Mouse (Mus musculus): ENCODE measurements around the gene Dhx30. TPM values are rescaled to one million over a fixed set of nuclear protein-coding genes. Genes with fewer than 3 reads are reported as not detected.

Dhx30 gene
- polyA plus RNA-seq, 1 experiment: 159 TPM

DNA sequence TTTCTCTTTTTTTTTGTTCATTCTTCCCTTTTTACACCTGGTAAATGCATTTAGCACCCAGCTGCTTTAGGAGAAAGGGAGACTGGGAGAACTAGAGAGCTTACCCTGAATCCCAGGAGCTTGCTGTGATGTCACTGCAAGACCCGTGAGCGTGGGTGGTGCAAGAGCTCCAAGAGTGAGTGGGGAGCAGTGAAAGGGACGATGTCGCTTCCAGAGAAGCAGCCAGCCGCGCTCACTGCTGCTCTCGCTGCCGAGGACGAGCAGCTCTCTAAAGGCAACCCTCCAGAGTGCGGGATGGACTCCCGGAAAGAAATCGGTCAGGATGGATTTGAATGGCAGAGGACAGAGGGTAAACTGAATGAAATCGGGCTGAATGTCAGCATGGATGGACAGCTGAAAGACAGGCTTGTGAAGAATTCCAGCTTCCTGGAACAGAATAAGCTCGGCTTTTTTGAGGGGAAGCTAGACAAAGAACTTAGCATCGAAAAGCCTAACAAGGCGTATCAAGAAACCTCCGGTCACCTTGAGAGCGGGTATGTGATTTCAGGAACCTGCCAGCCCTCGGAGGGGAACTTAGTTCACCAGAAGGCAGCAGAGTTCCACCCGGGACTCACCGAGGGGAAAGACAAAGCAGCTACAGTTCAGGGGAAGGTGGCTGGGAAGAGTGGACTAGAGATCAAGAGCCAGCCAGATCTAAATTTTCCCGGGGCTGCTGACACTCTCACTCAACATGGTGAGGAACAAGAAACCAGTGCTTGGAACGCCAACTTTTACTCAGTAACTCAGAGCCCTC lies 65.6 kb downstream of the Dhx30 start:
- Histone ChIP-seq H3K27ac (ENCODE audit: control insufficient read depth, insufficient read depth, low read length) (no peak overlapping the region), H3K27me3 (ENCODE audit: control insufficient read depth, insufficient read depth, low read length) (no peaks in the 10 kb centered on the region)
- WGBS: 95% methylated on average over 23 of the region's 23 CpGs

DNA sequence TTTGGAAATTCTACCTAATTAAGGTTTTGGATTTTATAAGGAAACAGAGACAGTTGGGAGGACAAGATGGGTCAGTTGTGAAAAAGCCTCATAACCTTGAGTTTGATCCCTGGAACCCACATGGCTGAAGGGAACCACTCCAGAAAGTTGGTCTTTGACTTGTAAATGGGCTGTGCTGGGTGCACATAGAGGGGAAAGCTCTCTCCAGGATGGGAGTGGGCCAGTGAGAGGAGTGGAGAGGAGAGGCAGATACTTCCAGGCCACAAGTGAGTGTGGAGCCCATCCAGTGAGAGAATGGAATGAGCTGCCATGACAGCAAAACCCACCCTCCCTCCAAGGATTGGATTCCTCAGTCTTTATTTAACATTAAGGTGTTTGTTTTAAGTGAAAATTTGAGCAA lies 66.4 kb downstream of the Dhx30 start:
- Histone ChIP-seq H3K4me1 (replicated peaks; ENCODE audit: control insufficient read depth, insufficient read depth, low read length) (no peaks in the 10 kb centered on the region), H3K27ac (ENCODE audit: control insufficient read depth, insufficient read depth, low read length) (no peak overlapping the region), H3K36me3 (ENCODE audit: control insufficient read depth, insufficient read depth, low read length) (no peaks in the 10 kb centered on the region), H3K27me3 (ENCODE audit: control insufficient read depth, insufficient read depth, low read length) (no peaks in the 10 kb centered on the region), H3K4me3 (ENCODE audit: control insufficient read depth, insufficient read depth, low read length) (no peak overlapping the region)
- DNase-seq: no peak
- TF ChIP-seq CTCF (IDR thresholded peaks at IDR 0.05; ENCODE audit: borderline replicate concordance, control insufficient read depth, extremely low read depth, insufficient read depth, low read length, poor library complexity) (no peak), POLR2A (IDR thresholded peaks at IDR 0.05; ENCODE audit: control insufficient read depth, extremely low read depth, insufficient read depth, low read length, poor library complexity) (no peak)

More for the DNA sequence above, 65.6 kb downstream of the Dhx30 start:
- no peak for DNase-seq
- no peak overlapping the region for H3K4me3 ChIP-seq (ENCODE audit: control insufficient read depth, insufficient read depth, low read length)
- no peak for TF ChIP-seq CTCF (IDR thresholded peaks at IDR 0.05; ENCODE audit: borderline replicate concordance, control insufficient read depth, extremely low read depth, insufficient read depth, low read length, poor library complexity)
- TF ChIP-seq POLR2A (IDR thresholded peaks at IDR 0.05; ENCODE audit: control insufficient read depth, extremely low read depth, insufficient read depth, low read length, poor library complexity): no peak
- no peaks in the 10 kb centered on the region for H3K36me3 ChIP-seq (ENCODE audit: control insufficient read depth, insufficient read depth, low read length)
- H3K4me1 ChIP-seq (replicated peaks; ENCODE audit: control insufficient read depth, insufficient read depth, low read length): no peaks in the 10 kb centered on the region

DNA sequence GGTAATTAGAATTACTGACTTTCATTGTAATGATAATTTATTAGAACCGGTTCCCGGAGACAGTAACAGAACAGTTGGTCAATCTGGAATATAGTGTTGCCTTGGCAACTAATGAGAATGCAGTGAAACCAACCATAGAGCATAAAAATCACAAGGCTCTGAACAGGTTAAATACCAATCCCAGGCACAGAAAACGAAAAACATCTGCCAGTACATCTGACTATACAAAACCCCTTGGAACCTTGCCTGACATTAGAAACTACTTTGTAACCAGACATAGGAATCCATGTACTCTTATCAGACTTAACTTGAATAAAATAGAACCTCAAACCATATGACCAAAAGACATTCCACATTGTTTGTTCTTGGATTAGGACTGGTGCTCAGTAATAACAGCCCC lies 69.8 kb downstream of the Dhx30 start:
- WGBS: 91% methylated on average over 3 of the region's 3 CpGs
- no peaks in the 10 kb centered on the region for H3K27me3 ChIP-seq (ENCODE audit: control insufficient read depth, insufficient read depth, low read length)
- no peak for DNase-seq
- H3K36me3 ChIP-seq (ENCODE audit: control insufficient read depth, insufficient read depth, low read length): no peaks in the 10 kb centered on the region
- H3K27ac ChIP-seq (ENCODE audit: control insufficient read depth, insufficient read depth, low read length): no peak overlapping the region
- H3K4me1 ChIP-seq (replicated peaks; ENCODE audit: control insufficient read depth, insufficient read depth, low read length): no peaks in the 10 kb centered on the region
- H3K4me3 ChIP-seq (ENCODE audit: control insufficient read depth, insufficient read depth, low read length): no peak overlapping the region
- TF ChIP-seq CTCF (IDR thresholded peaks at IDR 0.05; ENCODE audit: borderline replicate concordance, control insufficient read depth, extremely low read depth, insufficient read depth, low read length, poor library complexity) (no peak), POLR2A (IDR thresholded peaks at IDR 0.05; ENCODE audit: control insufficient read depth, extremely low read depth, insufficient read depth, low read length, poor library complexity) (no peak)

DNA sequence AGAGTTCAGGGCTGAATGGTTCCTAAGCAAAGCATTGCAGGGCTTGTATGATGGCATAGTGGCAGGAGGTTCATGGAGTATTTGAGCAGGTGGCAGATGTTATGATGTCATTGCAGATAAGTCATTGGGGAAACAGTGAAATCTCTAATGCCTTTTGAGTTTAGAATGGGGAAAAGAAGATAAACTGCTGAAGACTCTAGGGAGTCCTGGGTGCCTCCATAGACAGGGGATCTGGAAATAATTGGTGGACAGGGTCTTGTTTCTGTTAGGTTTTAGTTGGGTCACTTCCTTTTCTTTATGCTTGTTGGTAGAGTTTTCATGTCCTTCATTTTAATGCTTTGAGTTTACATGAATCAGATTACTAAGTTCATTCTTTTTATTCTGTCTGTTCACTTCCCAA lies 70.4 kb downstream of the Dhx30 start:
- TF ChIP-seq CTCF (IDR thresholded peaks at IDR 0.05; ENCODE audit: borderline replicate concordance, control insufficient read depth, extremely low read depth, insufficient read depth, low read length, poor library complexity): no peak
- TF ChIP-seq POLR2A (IDR thresholded peaks at IDR 0.05; ENCODE audit: control insufficient read depth, extremely low read depth, insufficient read depth, low read length, poor library complexity): no peak
- DNase-seq: no peak
- Histone ChIP-seq H3K4me1 (replicated peaks; ENCODE audit: control insufficient read depth, insufficient read depth, low read length) (no peaks in the 10 kb centered on the region), H3K27me3 (ENCODE audit: control insufficient read depth, insufficient read depth, low read length) (no peaks in the 10 kb centered on the region), H3K27ac (ENCODE audit: control insufficient read depth, insufficient read depth, low read length) (no peak overlapping the region), H3K36me3 (ENCODE audit: control insufficient read depth, insufficient read depth, low read length) (no peaks in the 10 kb centered on the region), H3K4me3 (ENCODE audit: control insufficient read depth, insufficient read depth, low read length) (no peak overlapping the region)

DNA sequence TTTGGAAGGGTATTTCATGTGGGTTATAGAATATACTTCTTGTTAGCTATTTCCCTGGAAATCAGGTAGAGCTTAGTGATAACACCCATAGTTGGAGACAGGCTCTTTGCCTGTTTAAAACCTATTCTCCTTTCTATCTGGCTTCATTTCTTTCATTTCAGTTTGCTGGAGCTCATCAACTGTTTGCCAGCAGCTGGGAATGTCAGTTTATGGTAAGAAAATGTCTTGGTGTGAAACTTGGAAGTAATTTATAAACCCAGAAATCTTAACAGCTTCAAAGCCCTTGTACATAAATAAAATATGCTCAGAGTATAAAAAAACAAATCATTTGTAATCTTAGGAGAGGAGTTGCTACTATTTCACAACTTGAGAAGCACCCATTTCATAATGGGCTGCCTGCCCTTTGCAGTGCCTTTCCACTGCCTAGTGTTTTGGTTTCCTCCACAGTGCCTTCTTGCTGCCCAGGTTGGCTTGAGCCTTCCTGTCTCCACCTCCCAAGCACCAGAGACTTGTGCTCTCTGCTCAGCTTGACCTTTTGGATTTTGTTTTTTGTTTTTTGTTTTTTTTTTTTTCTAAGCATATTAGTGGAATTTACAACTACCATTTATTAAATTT lies 71.8 kb downstream of the Dhx30 start:
- no peaks in the 10 kb centered on the region for H3K27me3 ChIP-seq (ENCODE audit: control insufficient read depth, insufficient read depth, low read length)
- H3K36me3 ChIP-seq (ENCODE audit: control insufficient read depth, insufficient read depth, low read length): no peaks in the 10 kb centered on the region
- no peak overlapping the region for H3K4me3 ChIP-seq (ENCODE audit: control insufficient read depth, insufficient read depth, low read length)
- DNase-seq: no peak
- H3K4me1 ChIP-seq (replicated peaks; ENCODE audit: control insufficient read depth, insufficient read depth, low read length): no peaks in the 10 kb centered on the region
- no peak overlapping the region for H3K27ac ChIP-seq (ENCODE audit: control insufficient read depth, insufficient read depth, low read length)
- no peak for TF ChIP-seq CTCF (IDR thresholded peaks at IDR 0.05; ENCODE audit: borderline replicate concordance, control insufficient read depth, extremely low read depth, insufficient read depth, low read length, poor library complexity)
- TF ChIP-seq POLR2A (IDR thresholded peaks at IDR 0.05; ENCODE audit: control insufficient read depth, extremely low read depth, insufficient read depth, low read length, poor library complexity): no peak

DNA sequence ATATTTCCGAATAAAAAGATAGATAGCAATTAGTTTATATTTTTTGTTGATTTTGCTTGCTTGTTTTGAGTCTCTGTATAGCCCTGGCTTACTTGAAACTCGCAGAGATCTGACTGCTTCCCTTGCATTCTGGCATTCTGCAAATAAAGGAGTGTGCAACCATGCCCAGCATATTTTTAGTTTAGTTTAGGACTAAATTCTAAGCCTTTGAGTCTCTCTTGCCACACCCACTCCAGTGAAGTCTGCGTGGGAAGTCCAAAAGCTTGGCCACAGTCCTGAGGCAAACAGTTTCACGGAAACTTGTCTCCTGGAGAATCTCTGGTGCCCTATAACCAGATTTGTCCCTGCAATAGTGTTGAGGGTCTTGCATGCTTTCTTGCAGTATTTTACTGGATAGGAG lies 73.3 kb downstream of the Dhx30 start:
- no peak for DNase-seq
- Histone ChIP-seq H3K27me3 (ENCODE audit: control insufficient read depth, insufficient read depth, low read length) (no peaks in the 10 kb centered on the region), H3K4me3 (ENCODE audit: control insufficient read depth, insufficient read depth, low read length) (no peak overlapping the region), H3K4me1 (replicated peaks; ENCODE audit: control insufficient read depth, insufficient read depth, low read length) (no peaks in the 10 kb centered on the region), H3K27ac (ENCODE audit: control insufficient read depth, insufficient read depth, low read length) (no peak overlapping the region), H3K36me3 (ENCODE audit: control insufficient read depth, insufficient read depth, low read length) (no peaks in the 10 kb centered on the region)
- TF ChIP-seq CTCF (IDR thresholded peaks at IDR 0.05; ENCODE audit: borderline replicate concordance, control insufficient read depth, extremely low read depth, insufficient read depth, low read length, poor library complexity) (no peak), POLR2A (IDR thresholded peaks at IDR 0.05; ENCODE audit: control insufficient read depth, extremely low read depth, insufficient read depth, low read length, poor library complexity) (no peak)
- WGBS: 97% methylated on average over 4 of the region's 4 CpGs

All from thymus, adult 2 months (tissue).